Comparison of ENCODE assay signal across 8 mouse cellular contexts in genomic region chr13:34272275-34273054, GRCm38 (mm10).
DNase-seq lines count a peak whose midpoint lies in the region; ATAC-seq and TF ChIP-seq lines count a peak whose summit lies in the region.

No protein-coding gene starts in this region.

- TF ChIP-seq EP300 in stomach, postnatal 0 days (optimal IDR thresholded peaks at IDR 0.05) = no peak

- peak overlapping the region; percentile 51; the same call in 1 of the 2 replicates for H3K27ac ChIP-seq in forebrain, embryonic 10.5 days
- no peak overlapping the region for H3K27ac ChIP-seq in forebrain, embryonic 16.5 days (ENCODE audit: low read length)
- H3K27ac ChIP-seq in stomach, embryonic 14.5 days (ENCODE audit: low read length) = peak overlapping the region; percentile 33; the same call in 1 of the 2 replicates
- no peak overlapping the region for H3K27ac ChIP-seq in stomach, postnatal 0 days (replicated peaks)
- H3K27ac ChIP-seq in liver, embryonic 13.5 days = peak overlapping the region; percentile 84
- H3K27ac ChIP-seq in cerebellum, adult 2 months (ENCODE audit: insufficient read depth, low read length) = no peak overlapping the region

- no peak for DNase-seq in forebrain, embryonic 10.5 days (ENCODE audit: extremely low spot score, low spot score)
- no peak for DNase-seq in stomach, postnatal 0 days (ENCODE audit: low spot score)
- no peak for DNase-seq in liver, embryonic 13.5 days
- DNase-seq in spleen, postnatal 4 days (ENCODE audit: low spot score in 2 of 2) = no peak
- DNase-seq in cerebellum, adult 2 months = no peak

- no peak overlapping the region for H3K4me3 ChIP-seq in forebrain, embryonic 10.5 days
- H3K4me3 ChIP-seq in forebrain, embryonic 16.5 days (replicated peaks; ENCODE audit: low read length) = no peak overlapping the region
- H3K4me3 ChIP-seq in stomach, embryonic 14.5 days (ENCODE audit: low read depth, low read length) = no peak overlapping the region
- no peak overlapping the region for H3K4me3 ChIP-seq in stomach, postnatal 0 days (ENCODE audit: low read depth, low read length)
- no peak overlapping the region for H3K4me3 ChIP-seq in liver, embryonic 13.5 days (replicated peaks)
- H3K4me3 ChIP-seq in cerebellum, adult 2 months (replicated peaks; ENCODE audit: insufficient read depth, low read depth, low read length) = no peak overlapping the region

- no peaks in the 10 kb centered on the region for H3K27me3 ChIP-seq in forebrain, embryonic 10.5 days (ENCODE audit: poor library complexity, severe bottlenecking)
- H3K27me3 ChIP-seq in forebrain, embryonic 16.5 days (replicated peaks; ENCODE audit: control insufficient read depth, insufficient read depth, low read length) = no peaks in the 10 kb centered on the region
- H3K27me3 ChIP-seq in stomach, embryonic 14.5 days (ENCODE audit: control insufficient read depth, insufficient read depth, low read length) = no peaks in the 10 kb centered on the region
- no peaks in the 10 kb centered on the region for H3K27me3 ChIP-seq in stomach, postnatal 0 days (ENCODE audit: control insufficient read depth, insufficient read depth, low read length)
- H3K27me3 ChIP-seq in liver, embryonic 13.5 days = no peaks in the 10 kb centered on the region
- no peaks in the 10 kb centered on the region for H3K27me3 ChIP-seq in cerebellum, adult 2 months (ENCODE audit: control insufficient read depth, insufficient read depth, low read length)

- no peak overlapping the region for H3K4me2 ChIP-seq in forebrain, embryonic 16.5 days (ENCODE audit: low read length)
- H3K4me2 ChIP-seq in stomach, embryonic 14.5 days (replicated peaks; ENCODE audit: low read depth, low read length) = no peak overlapping the region
- no peak overlapping the region for H3K4me2 ChIP-seq in stomach, postnatal 0 days (replicated peaks; ENCODE audit: low read depth)
- peak overlapping the region; percentile 56 for H3K4me2 ChIP-seq in liver, embryonic 13.5 days

- TF ChIP-seq POLR2A in cerebellum, adult 2 months (IDR thresholded peaks at IDR 0.05; ENCODE audit: borderline replicate concordance, insufficient read depth, low read length) = no peak

- TF ChIP-seq CTCF in stomach, postnatal 0 days (IDR thresholded peaks at IDR 0.05; ENCODE audit: low read depth) = no peak
- TF ChIP-seq CTCF in cerebellum, adult 2 months (IDR thresholded peaks at IDR 0.05; ENCODE audit: borderline replicate concordance, insufficient read depth, low read depth, low read length) = no peak

- H3K4me1 ChIP-seq in forebrain, embryonic 10.5 days = peaks cover 34% of the 10 kb centered on the region
- peaks cover 22% of the 10 kb centered on the region for H3K4me1 ChIP-seq in forebrain, embryonic 16.5 days (replicated peaks; ENCODE audit: control insufficient read depth, insufficient read depth, low read length)
- peaks cover 8% of the 10 kb centered on the region; the same call in 1 of the 2 replicates for H3K4me1 ChIP-seq in stomach, embryonic 14.5 days (ENCODE audit: control insufficient read depth, insufficient read depth, low read length)
- no peaks in the 10 kb centered on the region for H3K4me1 ChIP-seq in stomach, postnatal 0 days (replicated peaks; ENCODE audit: control insufficient read depth, insufficient read depth)
- H3K4me1 ChIP-seq in liver, embryonic 13.5 days (replicated peaks) = peaks cover 93% of the 10 kb centered on the region
- H3K4me1 ChIP-seq in cerebellum, adult 2 months (ENCODE audit: control insufficient read depth, insufficient read depth, low read length) = peaks cover 15% of the 10 kb centered on the region

- no peak for ATAC-seq in forebrain, embryonic 16.5 days
- no peak for ATAC-seq in stomach, embryonic 14.5 days (ENCODE audit: insufficient number of reproducible peaks, insufficient read depth, low FRiP score, low read depth)
- no peak for ATAC-seq in stomach, postnatal 0 days (ENCODE audit: low FRiP score, low TSS enrichment)
- ATAC-seq in liver, embryonic 13.5 days (ENCODE audit: low read depth) = no peak
- no peak for ATAC-seq in erythroid progenitor cell, adult 5-6 weeks (replicated peaks; ENCODE audit: low FRiP score, poor library complexity, severe bottlenecking)

- 25% methylated on average over 8 of the region's 8 CpGs for WGBS in forebrain, embryonic 10.5 days
- WGBS in forebrain, embryonic 16.5 days = 16% methylated on average over 8 of the region's 8 CpGs
- 25% methylated on average over 8 of the region's 8 CpGs for WGBS in stomach, embryonic 14.5 days
- WGBS in stomach, postnatal 0 days = 29% methylated on average over 8 of the region's 8 CpGs
- 71% methylated on average over 8 of the region's 8 CpGs for WGBS in liver, embryonic 13.5 days (ENCODE audit: insufficient replicate concordance)
- WGBS in cerebellum, adult 2 months = 56% methylated on average over 8 of the region's 8 CpGs

- peaks cover 40% of the 10 kb centered on the region for H3K36me3 ChIP-seq in forebrain, embryonic 10.5 days (replicated peaks)
- H3K36me3 ChIP-seq in forebrain, embryonic 16.5 days (ENCODE audit: control insufficient read depth, insufficient read depth) = peaks cover 4% of the 10 kb centered on the region; the same call in 1 of the 2 replicates
- no peaks in the 10 kb centered on the region for H3K36me3 ChIP-seq in stomach, embryonic 14.5 days (ENCODE audit: control insufficient read depth, insufficient read depth, low read length)
- no peaks in the 10 kb centered on the region for H3K36me3 ChIP-seq in stomach, postnatal 0 days (ENCODE audit: control insufficient read depth, insufficient read depth, low read length)
- peaks cover 56% of the 10 kb centered on the region for H3K36me3 ChIP-seq in liver, embryonic 13.5 days

- no peaks in the 10 kb centered on the region; the same call in 1 of the 2 replicates for H3K9me3 ChIP-seq in forebrain, embryonic 10.5 days
- no peaks in the 10 kb centered on the region for H3K9me3 ChIP-seq in forebrain, embryonic 16.5 days (ENCODE audit: control insufficient read depth, low read length)
- no peaks in the 10 kb centered on the region for H3K9me3 ChIP-seq in stomach, embryonic 14.5 days (ENCODE audit: control insufficient read depth, low read depth, low read length)
- no peaks in the 10 kb centered on the region for H3K9me3 ChIP-seq in stomach, postnatal 0 days (ENCODE audit: control insufficient read depth, low read length)
- no peaks in the 10 kb centered on the region for H3K9me3 ChIP-seq in liver, embryonic 13.5 days (replicated peaks)

- H3K9ac ChIP-seq in forebrain, embryonic 16.5 days (replicated peaks; ENCODE audit: low read depth, low read length) = no peak overlapping the region
- H3K9ac ChIP-seq in stomach, embryonic 14.5 days (replicated peaks; ENCODE audit: low read depth, low read length) = no peak overlapping the region
- H3K9ac ChIP-seq in stomach, postnatal 0 days (ENCODE audit: low read length) = no peak overlapping the region
- H3K9ac ChIP-seq in liver, embryonic 13.5 days = peak overlapping the region; percentile 58

Comparison
In these comparisons a context has a peak if more than half of its experiments do, and no peak if none do; other contexts are left out.
1. H3K27ac ChIP-seq: peak in forebrain, embryonic 10.5 days (single experiment), stomach, embryonic 14.5 days (single experiment) and liver, embryonic 13.5 days (single experiment); none in forebrain, embryonic 16.5 days (single experiment), stomach, postnatal 0 days (single experiment) and cerebellum, adult 2 months (single experiment).